Mouse (Mus musculus) myocyte (in vitro differentiated cells): ENCODE results near the gene Baiap3. TPM values are rescaled to one million over a fixed set of nuclear protein-coding genes. Genes with fewer than 3 reads are reported as not detected.
"Not testable (repeated sequence)": the region's sequence is repeated elsewhere in the genome, so short reads cannot be mapped to it uniquely, and the experiment has no call there.

Experiments used
- H3K27me3 ChIP-seq: one replicate; pipeline ENCODE4 v1.6.1; 2011; ENCODE audit not compliant: control insufficient read depth, insufficient read depth, insufficient read length
- H3K36me3 ChIP-seq: one replicate; pipeline ENCODE4 v1.6.1; 2011; ENCODE audit not compliant: control insufficient read depth, insufficient read depth
- H3K4me2 ChIP-seq: one replicate; pipeline ENCODE4 v1.6.1; 2011; ENCODE audit warnings: low read depth, control low read depth
- H3K4me3 ChIP-seq: one replicate; pipeline ENCODE4 v1.5.1; 2011; ENCODE audit warnings: mild to moderate bottlenecking, control low read depth, moderate library complexity
- H3K79me2 ChIP-seq: one replicate; pipeline ENCODE4 v1.6.1; 2011; ENCODE audit not compliant: control insufficient read depth, insufficient read depth
- H3ac ChIP-seq: one replicate; pipeline ENCODE4 v1.6.1; 2011; ENCODE audit not compliant: control insufficient read depth, insufficient read length
- CEBPB ChIP-seq: IDR thresholded peaks from 2 replicates; pipeline ENCODE4 v1.6.1; 2011; ENCODE audit warnings: mild to moderate bottlenecking, moderate library complexity; ENCODE audit not compliant: poor library complexity, insufficient read depth, severe bottlenecking
- E2F4 ChIP-seq: IDR thresholded peaks from one replicate; pipeline ENCODE4 v1.6.1; 2011; ENCODE audit warnings: mild to moderate bottlenecking, control low read depth, moderate library complexity; ENCODE audit not compliant: insufficient read depth
- MAX ChIP-seq: IDR thresholded peaks from one replicate; pipeline ENCODE4 v1.6.1; 2011; ENCODE audit warnings: low read depth, mild to moderate bottlenecking, control low read depth
- MYOD1 ChIP-seq, 3 experiments: IDR thresholded peaks; one replicate each; pipeline ENCODE4 v1.6.1; 2011; ENCODE audit warnings: control low read depth in 2 of 3, low read depth in 2 of 3, mild to moderate bottlenecking in 2 of 3, moderate library complexity in 1 of 3; ENCODE audit not compliant: insufficient read length in 2 of 3, control insufficient read depth in 1 of 3
- MYOG ChIP-seq, 3 experiments: IDR thresholded peaks; one replicate each; pipeline ENCODE4 v1.6.1; 2011; ENCODE audit warnings: control low read depth in 2 of 3, low read depth in 2 of 3, mild to moderate bottlenecking in 2 of 3; ENCODE audit not compliant: insufficient read length in 2 of 3, control insufficient read depth in 1 of 3, insufficient read depth in 1 of 3
- POLR2A ChIP-seq: IDR thresholded peaks from one replicate; pipeline ENCODE4 v1.6.1; 2011; ENCODE audit warnings: low read depth, mild to moderate bottlenecking, control low read depth, moderate library complexity; ENCODE audit not compliant: insufficient read length
- POLR2AphosphoS2 ChIP-seq: IDR thresholded peaks from one replicate; pipeline ENCODE4 v1.6.1; 2011; ENCODE audit warnings: low read depth, control low read depth; ENCODE audit not compliant: insufficient read length
- REST ChIP-seq: IDR thresholded peaks from one replicate; pipeline ENCODE4 v1.6.1; 2011; ENCODE audit warnings: mild to moderate bottlenecking, control low read depth, moderate library complexity; ENCODE audit not compliant: insufficient read depth, insufficient read length
- SRF ChIP-seq: IDR thresholded peaks from one replicate; pipeline ENCODE4 v1.6.1; 2011; ENCODE audit warnings: low read depth; ENCODE audit not compliant: control insufficient read depth, insufficient read length
- TCF12 ChIP-seq: IDR thresholded peaks from one replicate; pipeline ENCODE4 v1.6.1; 2011; ENCODE audit warnings: mild to moderate bottlenecking, control low read depth; ENCODE audit not compliant: poor library complexity, insufficient read depth, severe bottlenecking
- TCF3 ChIP-seq: IDR thresholded peaks from one replicate; pipeline ENCODE4 v1.6.1; 2011; ENCODE audit warnings: low read depth, control low read depth; ENCODE audit not compliant: insufficient read length
- USF1 ChIP-seq: IDR thresholded peaks from one replicate; pipeline ENCODE4 v1.6.1; 2011; ENCODE audit warnings: low read depth, mild to moderate bottlenecking, control low read depth, moderate library complexity
- polyA plus RNA-seq: library from polyadenylated mRNA; unstranded; fragments of >200 nt; fragmentation: generic; extraction: Trizol; gene quantifications from one replicate; pipeline ENCODE4 v1.2.1, GENCODE M21; 2012; ENCODE audit warnings: missing spikeins

Gene Baiap3
- polyA plus RNA-seq, 1 experiment = 0.01 TPM

GRCm38 (mm10) chr17:25227991-25228390 lies 28.2 kb downstream of the Baiap3 start:
- TF ChIP-seq MAX = no peak
- no peak for TF ChIP-seq POLR2AphosphoS2
- no peak for TF ChIP-seq USF1
- TF ChIP-seq E2F4 = no peak
- TF ChIP-seq CEBPB = no peak
- no peak for TF ChIP-seq MYOD1 (IDR thresholded peaks at IDR 0.05; ENCODE audit: control insufficient read depth in 1 of 3, insufficient read length in 2 of 3, low read depth in 2 of 3)
- no peak for TF ChIP-seq SRF
- no peak for TF ChIP-seq TCF3
- no peak for TF ChIP-seq MYOG (IDR thresholded peaks at IDR 0.05; ENCODE audit: control insufficient read depth in 1 of 3, insufficient read depth in 1 of 3, insufficient read length in 2 of 3, low read depth in 2 of 3)
- TF ChIP-seq TCF12 = no peak
- no peak for TF ChIP-seq REST
- TF ChIP-seq POLR2A = no peak
- H3K79me2 ChIP-seq = no peaks in the 10 kb centered on the region
- H3K36me3 ChIP-seq = no peaks in the 10 kb centered on the region
- no peak overlapping the region for H3ac ChIP-seq
- no peaks in the 10 kb centered on the region for H3K27me3 ChIP-seq
- H3K4me2 ChIP-seq = no peak overlapping the region
- no peak overlapping the region for H3K4me3 ChIP-seq

- TF ChIP-seq MYOG (IDR thresholded peaks at IDR 0.05; ENCODE audit: control insufficient read depth in 1 of 3, insufficient read depth in 1 of 3, insufficient read length in 2 of 3, low read depth in 2 of 3) = no peak
- TF ChIP-seq TCF3 = no peak
- Histone ChIP-seq H3K4me2 (no peak overlapping the region), H3K4me3 (no peak overlapping the region)
Observed at GRCm38 (mm10) chr17:25225659-25226058, 30.5 kb downstream of the Baiap3 start.

GRCm38 (mm10) chr17:25224586-25225222 lies 31.5 kb downstream of the Baiap3 start:
- no peaks in the 10 kb centered on the region for H3K27me3 ChIP-seq
- no peaks in the 10 kb centered on the region for H3K36me3 ChIP-seq
- H3K79me2 ChIP-seq = no peaks in the 10 kb centered on the region
- TF ChIP-seq TCF12 (no peak), TCF3 (no peak), E2F4 (no peak), POLR2AphosphoS2 (no peak), CEBPB (no peak), REST (no peak), USF1 (no peak), SRF (no peak), MYOG (IDR thresholded peaks at IDR 0.05; ENCODE audit: control insufficient read depth in 1 of 3, insufficient read depth in 1 of 3, insufficient read length in 2 of 3, low read depth in 2 of 3) (no peak)
- H3ac ChIP-seq = no peak overlapping the region
- H3K4me3 ChIP-seq = no peak overlapping the region
- no peak overlapping the region for H3K4me2 ChIP-seq

More at GRCm38 (mm10) chr17:25225659-25226058, 30.5 kb downstream of the Baiap3 start:
- H3K27me3 ChIP-seq = no peaks in the 10 kb centered on the region
- H3K79me2 ChIP-seq = no peaks in the 10 kb centered on the region
- H3K36me3 ChIP-seq = no peaks in the 10 kb centered on the region
- no peak overlapping the region for H3ac ChIP-seq

- Histone ChIP-seq H3ac (no peak overlapping the region), H3K4me2 (no peak overlapping the region), H3K36me3 (no peaks in the 10 kb centered on the region), H3K79me2 (no peaks in the 10 kb centered on the region), H3K4me3 (no peak overlapping the region), H3K27me3 (no peaks in the 10 kb centered on the region)
- TF ChIP-seq MYOD1 (IDR thresholded peaks at IDR 0.05; ENCODE audit: control insufficient read depth in 1 of 3, insufficient read length in 2 of 3, low read depth in 2 of 3) (no peak), REST (no peak), CEBPB (no peak)
Observed at GRCm38 (mm10) chr17:25222951-25223601, 33.1 kb downstream of the Baiap3 start.

GRCm38 (mm10) chr17:25222504-25222940 lies 33.6 kb downstream of the Baiap3 start:
- not testable (repeated sequence) for H3K27me3 ChIP-seq, H3K4me2 ChIP-seq, H3K4me3 ChIP-seq, H3K36me3 ChIP-seq, H3ac ChIP-seq, H3K79me2 ChIP-seq
